Comparison of ENCODE assay signal across 11 mouse cellular contexts in the genomic region with DNA sequence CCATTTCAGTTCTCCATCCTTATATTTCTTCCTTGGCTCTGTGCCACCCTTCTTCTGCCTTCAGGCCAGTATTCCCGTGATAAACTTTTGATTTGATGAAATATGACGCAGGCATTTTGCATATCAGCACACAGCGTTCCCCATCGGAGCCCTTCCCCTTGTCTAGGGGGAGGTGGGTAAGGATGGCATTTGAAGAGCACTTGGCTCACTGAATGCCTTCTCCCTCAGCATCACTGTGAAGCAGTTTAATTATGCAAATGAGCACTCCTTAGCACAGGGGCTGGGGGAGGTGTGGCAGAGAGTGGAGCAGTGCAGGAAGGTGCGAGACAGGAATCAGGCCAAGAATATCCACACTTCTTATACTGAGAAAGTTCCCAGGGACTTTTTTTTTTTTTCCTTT.
DNase-seq lines count a peak whose midpoint lies in the region; ATAC-seq lines count a peak whose summit lies in the region.
"Had no signal": no experiment of that assay in that cellular context is flagged by ENCODE, and none has a peak within 500 bp of the region (broad histone marks: within the 10 kb centered on the region; RNA-seq: fewer than 3 reads in every experiment).

No protein-coding gene starts in this region.

- H3K4me3 ChIP-seq in forebrain, embryonic 11.5 days (ENCODE audit: low read depth, low read length) = no peak overlapping the region
- H3K4me3 ChIP-seq in forebrain, embryonic 10.5 days = no peak overlapping the region
- no peak overlapping the region for H3K4me3 ChIP-seq in forebrain, embryonic 16.5 days (replicated peaks; ENCODE audit: low read length)
- H3K4me3 ChIP-seq in kidney, embryonic 14.5 days (ENCODE audit: low read length) = no peak overlapping the region
- H3K4me3 ChIP-seq: limb, embryonic 15.5 days; megakaryocyte, embryonic 14.5 days had no signal

- peak; percentile 84 for ATAC-seq in forebrain, embryonic 11.5 days (replicated peaks; ENCODE audit: low FRiP score)
- peak; percentile 100 for ATAC-seq in forebrain, embryonic 16.5 days
- ATAC-seq in kidney, embryonic 14.5 days (ENCODE audit: low FRiP score, low TSS enrichment) = no peak

- H3K4me2 ChIP-seq in forebrain, embryonic 11.5 days (ENCODE audit: low read depth, low read length, severe bottlenecking) = no peak overlapping the region
- peak overlapping the region; percentile 30 for H3K4me2 ChIP-seq in forebrain, embryonic 16.5 days (ENCODE audit: low read length)
- H3K4me2 ChIP-seq in kidney, embryonic 14.5 days (replicated peaks; ENCODE audit: low read depth, low read length) = no peak overlapping the region
- H3K4me2 ChIP-seq: limb, embryonic 15.5 days had no signal

- no peak overlapping the region for H3K27ac ChIP-seq in forebrain, embryonic 11.5 days (ENCODE audit: low read depth, low read length)
- no peak overlapping the region for H3K27ac ChIP-seq in forebrain, embryonic 10.5 days
- H3K27ac ChIP-seq in forebrain, embryonic 16.5 days (ENCODE audit: low read length) = peak overlapping the region; percentile 55
- no peak overlapping the region for H3K27ac ChIP-seq in kidney, embryonic 14.5 days (ENCODE audit: low read depth, low read length)
- H3K27ac ChIP-seq: limb, embryonic 15.5 days had no signal

- WGBS in forebrain, embryonic 11.5 days = 64% methylated on average over 5 of the region's 5 CpGs
- WGBS in forebrain, embryonic 10.5 days = 70% methylated on average over 5 of the region's 5 CpGs
- 21% methylated on average over 5 of the region's 5 CpGs for WGBS in forebrain, embryonic 16.5 days
- 52% methylated on average over 5 of the region's 5 CpGs for WGBS in kidney, embryonic 14.5 days

- H3K36me3 ChIP-seq in forebrain, embryonic 11.5 days (ENCODE audit: control insufficient read depth, insufficient read depth, low read length) = no peaks in the 10 kb centered on the region
- no peaks in the 10 kb centered on the region for H3K36me3 ChIP-seq in forebrain, embryonic 10.5 days (replicated peaks)
- H3K36me3 ChIP-seq in forebrain, embryonic 16.5 days (ENCODE audit: control insufficient read depth, insufficient read depth) = no peaks in the 10 kb centered on the region
- no peaks in the 10 kb centered on the region for H3K36me3 ChIP-seq in kidney, embryonic 14.5 days (ENCODE audit: control insufficient read depth, insufficient read depth, low read length)
- H3K36me3 ChIP-seq: limb, embryonic 15.5 days had no signal

- H3K4me1 ChIP-seq in forebrain, embryonic 11.5 days (replicated peaks; ENCODE audit: control insufficient read depth, insufficient read depth, low read length) = no peaks in the 10 kb centered on the region
- no peaks in the 10 kb centered on the region for H3K4me1 ChIP-seq in forebrain, embryonic 10.5 days
- peaks cover 7% of the 10 kb centered on the region; the same call in 1 of the 2 replicates for H3K4me1 ChIP-seq in forebrain, embryonic 16.5 days (replicated peaks; ENCODE audit: control insufficient read depth, insufficient read depth, low read length)
- no peaks in the 10 kb centered on the region for H3K4me1 ChIP-seq in kidney, embryonic 14.5 days (ENCODE audit: control insufficient read depth, insufficient read depth, low read length)
- H3K4me1 ChIP-seq: limb, embryonic 15.5 days; megakaryocyte, embryonic 14.5 days had no signal

- no peak overlapping the region for H3K9ac ChIP-seq in forebrain, embryonic 11.5 days (ENCODE audit: low read length)
- no peak overlapping the region; the same call in 1 of the 2 replicates for H3K9ac ChIP-seq in forebrain, embryonic 16.5 days (replicated peaks; ENCODE audit: low read depth, low read length)
- no peak overlapping the region for H3K9ac ChIP-seq in kidney, embryonic 14.5 days (ENCODE audit: low read depth, low read length)
- H3K9ac ChIP-seq: limb, embryonic 15.5 days had no signal

- DNase-seq in forebrain, embryonic 11.5 days (ENCODE audit: low spot score) = no peak
- DNase-seq in forebrain, embryonic 10.5 days (ENCODE audit: extremely low spot score, low spot score) = no peak
- DNase-seq in left cerebral cortex, adult 8-10 months (ENCODE audit: low spot score in 2 of 2) = peak; percentile 27 to 79
- DNase-seq in right cerebral cortex, adult 18-20 months = peak; percentile 86
- DNase-seq in urinary bladder, postnatal 10 days (ENCODE audit: low spot score) = no peak
- no peak for DNase-seq in gastrocnemius, adult 18-20 months (ENCODE audit: low spot score)
- DNase-seq: kidney, postnatal 10 days had no signal

- no peaks in the 10 kb centered on the region for H3K27me3 ChIP-seq in forebrain, embryonic 11.5 days (ENCODE audit: control insufficient read depth, insufficient read depth, low read length)
- H3K27me3 ChIP-seq in forebrain, embryonic 10.5 days (ENCODE audit: poor library complexity, severe bottlenecking) = no peaks in the 10 kb centered on the region
- no peaks in the 10 kb centered on the region for H3K27me3 ChIP-seq in forebrain, embryonic 16.5 days (replicated peaks; ENCODE audit: control insufficient read depth, insufficient read depth, low read length)
- no peaks in the 10 kb centered on the region for H3K27me3 ChIP-seq in kidney, embryonic 14.5 days (ENCODE audit: control insufficient read depth, insufficient read depth, low read length)
- H3K27me3 ChIP-seq: limb, embryonic 15.5 days; megakaryocyte, embryonic 14.5 days had no signal

- H3K9me3 ChIP-seq in forebrain, embryonic 11.5 days (ENCODE audit: control insufficient read depth, low read length) = no peaks in the 10 kb centered on the region
- H3K9me3 ChIP-seq in forebrain, embryonic 10.5 days = no peaks in the 10 kb centered on the region
- H3K9me3 ChIP-seq in forebrain, embryonic 16.5 days (ENCODE audit: control insufficient read depth, low read length) = no peaks in the 10 kb centered on the region
- H3K9me3 ChIP-seq in kidney, embryonic 14.5 days (ENCODE audit: control insufficient read depth, low read length) = no peaks in the 10 kb centered on the region
- H3K9me3 ChIP-seq: limb, embryonic 15.5 days had no signal

Comparison
In these comparisons a context has a peak if more than half of its experiments do, and no peak if none do; other contexts are left out.
1. DNase-seq: peak in left cerebral cortex, adult 8-10 months (2 of 2) and right cerebral cortex, adult 18-20 months (single experiment); none in forebrain, embryonic 11.5 days (single experiment), forebrain, embryonic 10.5 days (single experiment), urinary bladder, postnatal 10 days (single experiment) and gastrocnemius, adult 18-20 months (single experiment).